Mouse (Mus musculus) limb, embryonic 12.5 days (tissue): ENCODE results near the gene Entpd7. TPM values are rescaled to one million over a fixed set of nuclear protein-coding genes. Genes with fewer than 3 reads are reported as not detected.

ENCODE experiments used
- ATAC-seq: fragments of 200-750 bp; cut with Nextera tagmentation; 2 replicates; pipeline ENCODE4 v1.8.0; 2017; ENCODE audit warnings: low read depth, moderate TSS enrichment; ENCODE audit not compliant: insufficient number of reproducible peaks, insufficient read depth, low FRiP score, low TSS enrichment
- H3K27ac ChIP-seq: fragments of 300-500 bp; sonication (generic); 2 replicates; pipeline ENCODE4 v1.5.1; 2016; ENCODE audit warnings: mild to moderate bottlenecking, moderate library complexity
- H3K27me3 ChIP-seq: fragments of 300-500 bp; sonication (generic); 2 replicates; pipeline ENCODE4 v1.6.1; 2016; ENCODE audit warnings: mild to moderate bottlenecking, moderate library complexity
- H3K36me3 ChIP-seq: fragments of 300-500 bp; sonication (generic); 2 replicates; pipeline ENCODE4 v1.6.1; 2016; ENCODE audit warnings: mild to moderate bottlenecking, moderate library complexity
- H3K4me1 ChIP-seq: fragments of 300-500 bp; sonication (generic); replicated peaks from 2 replicates; pipeline ENCODE4 v1.6.1; 2016
- H3K4me2 ChIP-seq: fragments of 300-500 bp; sonication (generic); 2 replicates; pipeline ENCODE4 v1.6.1; 2016; ENCODE audit warnings: mild to moderate bottlenecking, moderate library complexity
- H3K4me3 ChIP-seq: fragments of 300-500 bp; sonication (generic); replicated peaks from 2 replicates; pipeline ENCODE4 v1.5.1; 2016; ENCODE audit warnings: mild to moderate bottlenecking
- H3K9ac ChIP-seq: fragments of 300-500 bp; sonication (generic); replicated peaks from 2 replicates; pipeline ENCODE4 v1.6.1; 2016; ENCODE audit warnings: mild to moderate bottlenecking, moderate library complexity
- H3K9me3 ChIP-seq: fragments of 300-500 bp; sonication (generic); 2 replicates; pipeline ENCODE4 v1.6.1; 2016; ENCODE audit warnings: mild to moderate bottlenecking, moderate library complexity
- WGBS: fragments of 180-500 bp; shearing (Covaris S2); methylation state at CpG from one replicate; pipeline ENCODE4 v1.1.7; 2016; 5-methylcytosine and 5-hydroxymethylcytosine counted together
- polyA plus RNA-seq: library from polyadenylated mRNA; unstranded; fragments of >200 nt; fragmentation: Nextera tagmentation; extraction: Ambion mirVana; gene quantifications from 2 replicates; pipeline ENCODE4 v1.2.1, GENCODE M21; 2016

The Entpd7 gene
- polyA plus RNA-seq, 1 experiment from 2014 or later = 10.5 TPM

DNA sequence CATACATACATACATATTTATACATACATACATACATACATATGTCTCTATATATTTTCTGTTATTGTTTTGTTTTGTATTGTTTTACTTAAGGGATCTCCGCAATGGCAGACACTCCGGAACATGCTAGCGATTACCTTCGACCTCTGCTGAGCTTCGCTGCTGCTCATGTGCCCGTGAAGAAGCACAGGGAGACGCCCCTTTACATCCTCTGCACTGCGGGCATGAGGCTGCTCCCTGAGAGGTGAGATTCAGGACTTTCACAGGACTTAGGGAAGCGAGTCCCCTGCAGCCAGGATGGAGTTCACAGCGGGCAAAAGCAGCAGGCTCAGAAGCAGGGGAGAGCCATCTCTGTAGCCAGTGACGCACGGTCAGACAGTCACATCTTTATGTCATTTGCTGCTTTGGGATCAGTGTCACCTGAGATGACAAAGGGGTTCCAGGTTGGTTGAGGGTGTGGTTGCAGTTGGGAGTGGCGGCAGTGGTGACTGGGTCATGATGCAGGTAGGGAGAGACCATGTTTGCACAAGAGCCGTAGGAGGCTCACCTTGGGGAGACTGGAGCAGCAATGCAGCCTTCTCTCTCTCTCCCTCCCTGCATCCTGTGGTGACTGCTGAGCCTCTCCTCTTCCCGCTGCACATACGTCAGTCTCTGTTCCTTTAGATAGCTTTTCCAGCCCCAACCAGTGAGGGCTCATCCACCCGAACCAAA is 15.5 kb downstream of the Entpd7 start:
- no peak for ATAC-seq
- no peaks in the 10 kb centered on the region for H3K9me3 ChIP-seq
- H3K4me1 ChIP-seq = 0 out of 2 replicates have a peak, but pooled peaks cover 5% of the 10 kb centered on the region
- WGBS = 92% methylated on average over 17 of the region's 17 CpGs
- H3K27me3 ChIP-seq = no peaks in the 10 kb centered on the region
- H3K9ac ChIP-seq = no peak overlapping the region
- peaks cover 86% of the 10 kb centered on the region for H3K36me3 ChIP-seq
- H3K27ac ChIP-seq = no peak overlapping the region
- no peak overlapping the region for H3K4me3 ChIP-seq
- H3K4me2 ChIP-seq = no peak overlapping the region

GRCm38 (mm10) chr19:43708206-43708605 is 18.7 kb downstream of the Entpd7 start:
- Histone ChIP-seq H3K36me3 (peaks cover 70% of the 10 kb centered on the region), H3K4me1 (0 out of 2 replicates have a peak, but pooled peaks cover 5% of the 10 kb centered on the region), H3K4me2 (no peak overlapping the region), H3K27me3 (no peaks in the 10 kb centered on the region), H3K9ac (no peak overlapping the region), H3K27ac (no peak overlapping the region), H3K4me3 (no peak overlapping the region), H3K9me3 (no peaks in the 10 kb centered on the region)
- WGBS = 72% methylated on average over 7 of the region's 7 CpGs
- ATAC-seq = no peak

DNA sequence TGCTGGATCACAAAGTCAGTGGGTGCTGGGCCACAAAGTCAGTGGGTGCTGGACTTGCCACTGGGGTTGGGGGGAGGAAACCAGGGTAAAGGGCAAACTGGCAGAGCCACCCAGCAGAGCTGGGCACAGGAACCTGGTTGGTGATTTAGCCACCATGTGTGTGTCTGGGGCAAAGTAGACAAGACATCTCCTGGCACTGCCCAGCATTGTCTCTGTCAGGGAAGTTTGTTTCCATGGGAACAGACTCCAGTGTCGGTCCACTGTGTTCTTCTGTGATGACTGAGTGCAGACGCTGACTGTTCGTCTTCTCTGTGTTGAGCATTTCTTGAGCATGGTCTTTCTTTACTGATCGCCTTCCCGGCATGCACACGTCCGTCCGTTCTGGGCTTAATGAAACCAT is 19.8 kb downstream of the Entpd7 start:
- Histone ChIP-seq H3K27ac (no peak overlapping the region), H3K36me3 (peaks cover 62% of the 10 kb centered on the region)

DNA sequence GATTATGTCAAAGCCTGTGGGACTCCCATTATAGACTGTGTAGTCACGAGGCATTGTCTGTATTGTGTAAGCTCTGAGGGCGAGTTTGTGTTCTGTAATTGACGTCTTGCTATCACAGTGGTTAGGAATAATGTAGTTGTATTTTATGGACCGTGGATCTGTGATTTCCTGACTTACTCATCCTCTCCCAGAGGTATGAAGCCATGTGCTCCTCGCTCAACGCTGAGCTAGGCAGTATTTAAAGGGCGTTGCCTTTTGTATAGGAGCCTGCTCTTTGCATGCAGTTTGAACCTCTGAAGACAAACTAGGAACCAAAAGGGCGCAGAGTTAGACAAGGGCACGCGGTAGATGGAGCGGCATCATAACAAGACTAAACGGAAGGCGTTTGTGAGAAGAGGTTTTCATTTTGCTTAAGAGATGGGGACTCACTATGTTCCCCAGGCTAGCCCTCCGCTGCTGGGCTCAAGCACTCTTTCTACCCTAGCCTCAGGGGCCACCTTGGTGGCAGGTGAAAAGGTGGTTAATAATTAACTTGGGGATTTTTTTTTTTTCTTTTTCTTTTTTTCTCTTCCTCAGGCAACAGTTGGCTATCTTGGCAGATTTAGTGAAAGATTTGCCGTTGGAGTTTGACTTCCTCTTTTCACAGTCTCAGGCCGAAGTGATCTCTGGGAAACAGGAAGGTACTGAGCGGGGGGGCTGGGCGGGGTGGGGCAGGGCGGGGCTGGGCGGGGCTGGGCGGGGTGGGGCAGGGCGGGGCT is 21.9 kb downstream of the Entpd7 start:
- H3K27ac ChIP-seq = no peak overlapping the region
- H3K9ac ChIP-seq = no peak overlapping the region
- H3K36me3 ChIP-seq = peaks cover 55% of the 10 kb centered on the region
- WGBS = 60% methylated on average over 22 of the region's 22 CpGs
- H3K27me3 ChIP-seq = no peaks in the 10 kb centered on the region
- H3K9me3 ChIP-seq = no peaks in the 10 kb centered on the region
- 0 out of 2 replicates have a peak, but pooled peaks cover 5% of the 10 kb centered on the region for H3K4me1 ChIP-seq
- H3K4me2 ChIP-seq = no peak overlapping the region
- ATAC-seq = no peak
- H3K4me3 ChIP-seq = no peak overlapping the region

More for the DNA sequence above, 19.8 kb downstream of the Entpd7 start:
- Histone ChIP-seq H3K9me3 (no peaks in the 10 kb centered on the region), H3K27me3 (no peaks in the 10 kb centered on the region), H3K4me2 (no peak overlapping the region), H3K9ac (no peak overlapping the region), H3K4me1 (0 out of 2 replicates have a peak, but pooled peaks cover 5% of the 10 kb centered on the region), H3K4me3 (no peak overlapping the region)
- no peak for ATAC-seq
- WGBS = 85% methylated on average over 8 of the region's 8 CpGs

DNA sequence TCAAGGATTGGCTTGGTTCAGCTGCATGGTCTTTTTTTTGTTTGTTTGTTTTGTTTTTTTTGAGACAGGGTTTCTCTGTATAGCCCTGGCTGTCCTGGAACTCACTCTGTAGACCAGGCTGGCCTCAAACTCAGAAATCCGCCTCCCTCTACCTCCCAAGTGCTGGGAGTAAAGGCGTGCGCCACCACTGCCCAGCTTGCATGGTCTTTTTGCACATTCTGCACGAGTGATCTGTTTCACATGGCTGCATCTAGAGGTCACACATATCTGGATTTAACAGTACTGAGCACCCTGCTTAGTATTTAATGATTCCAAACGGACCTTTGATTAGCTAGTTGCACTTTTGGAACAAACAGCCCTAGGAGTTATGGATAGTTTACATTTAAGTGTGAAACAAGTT is 22.5 kb downstream of the Entpd7 start:
- Histone ChIP-seq H3K4me3 (no peak overlapping the region), H3K4me1 (0 out of 2 replicates have a peak, but pooled peaks cover 5% of the 10 kb centered on the region), H3K27ac (no peak overlapping the region), H3K9me3 (no peaks in the 10 kb centered on the region), H3K4me2 (no peak overlapping the region), H3K36me3 (peaks cover 51% of the 10 kb centered on the region), H3K27me3 (no peaks in the 10 kb centered on the region), H3K9ac (no peak overlapping the region)
- 75% methylated on average over 5 of the region's 5 CpGs for WGBS
- ATAC-seq = no peak

- ATAC-seq = no peak
- WGBS = 95% methylated on average over 11 of the region's 11 CpGs
- Histone ChIP-seq H3K9ac (no peak overlapping the region), H3K4me1 (no peaks in the 10 kb centered on the region), H3K4me3 (no peak overlapping the region), H3K27ac (no peak overlapping the region), H3K27me3 (no peaks in the 10 kb centered on the region), H3K9me3 (no peaks in the 10 kb centered on the region), H3K4me2 (no peak overlapping the region), H3K36me3 (peaks cover 79% of the 10 kb centered on the region)
Measured at GRCm38 (mm10) chr19:43720061-43720460, 30.6 kb downstream of the Entpd7 start.

DNA sequence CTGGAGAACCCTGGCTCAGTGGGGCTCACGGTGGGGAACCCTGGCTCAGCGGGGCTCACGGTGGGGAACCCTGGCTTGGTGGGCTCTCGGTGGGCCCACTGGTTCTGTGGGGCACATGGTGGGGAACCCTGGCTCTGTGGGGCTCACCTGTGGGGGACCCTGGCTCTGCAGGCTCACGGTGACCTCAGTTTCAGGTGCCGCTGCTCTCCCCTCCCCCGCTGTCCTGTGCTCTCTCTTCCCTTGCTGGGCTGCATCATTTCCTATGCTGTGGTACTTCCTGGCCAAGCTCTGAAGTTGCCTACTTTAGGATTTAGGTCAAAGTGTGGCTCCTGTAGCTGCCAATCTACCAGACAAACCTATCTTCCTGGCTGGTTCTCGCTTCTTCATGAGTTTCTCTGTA is 33.4 kb downstream of the Entpd7 start:
- H3K27ac ChIP-seq = no peak overlapping the region
- no peak overlapping the region for H3K4me3 ChIP-seq
- no peak overlapping the region for H3K4me2 ChIP-seq
- no peaks in the 10 kb centered on the region for H3K27me3 ChIP-seq
- no peaks in the 10 kb centered on the region for H3K4me1 ChIP-seq
- H3K36me3 ChIP-seq = peaks cover 90% of the 10 kb centered on the region
- 78% methylated on average over 8 of the region's 8 CpGs for WGBS
- H3K9me3 ChIP-seq = no peaks in the 10 kb centered on the region
- no peak for ATAC-seq
- H3K9ac ChIP-seq = no peak overlapping the region

DNA sequence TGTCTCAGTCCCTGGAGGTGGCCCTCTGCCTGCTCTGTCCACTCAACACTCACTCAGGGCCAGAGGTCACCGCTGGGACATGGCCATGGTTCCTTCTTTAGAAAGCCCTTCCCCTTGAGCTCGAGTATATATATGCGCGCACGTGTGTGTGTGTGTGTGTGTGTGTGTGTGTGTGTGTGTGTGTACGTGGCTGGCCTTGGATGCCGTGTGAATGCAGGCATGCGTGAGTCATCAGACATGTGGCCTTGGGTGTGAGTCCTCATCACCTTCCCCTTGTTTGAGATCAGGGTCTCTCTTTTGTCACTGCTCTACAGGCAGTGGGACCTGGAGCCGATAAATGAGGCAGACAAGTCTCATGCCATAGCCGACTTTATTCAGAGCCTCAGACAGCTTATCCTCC is 34.0 kb downstream of the Entpd7 start:
- 89% methylated on average over 10 of the region's 10 CpGs for WGBS
- ATAC-seq = no peak; the same call in 1 of the 2 replicates
- peaks cover 90% of the 10 kb centered on the region for H3K36me3 ChIP-seq

GRCm38 (mm10) chr19:43724194-43724593 is 34.7 kb downstream of the Entpd7 start:
- Histone ChIP-seq H3K36me3 (peaks cover 89% of the 10 kb centered on the region), H3K9me3 (no peaks in the 10 kb centered on the region)

More for the DNA sequence above, 34.0 kb downstream of the Entpd7 start:
- H3K27me3 ChIP-seq = no peaks in the 10 kb centered on the region
- no peak overlapping the region for H3K4me3 ChIP-seq
- no peak overlapping the region for H3K27ac ChIP-seq
- H3K4me1 ChIP-seq = no peaks in the 10 kb centered on the region
- H3K9me3 ChIP-seq = no peaks in the 10 kb centered on the region
- H3K9ac ChIP-seq = no peak overlapping the region
- H3K4me2 ChIP-seq = no peak overlapping the region

GRCm38 (mm10) chr19:43724821-43725220 is 35.3 kb downstream of the Entpd7 start:
- Histone ChIP-seq H3K36me3 (peaks cover 83% of the 10 kb centered on the region), H3K27ac (no peak overlapping the region), H3K4me3 (no peak overlapping the region), H3K4me2 (no peak overlapping the region), H3K9ac (no peak overlapping the region), H3K9me3 (no peaks in the 10 kb centered on the region), H3K4me1 (0 out of 2 replicates have a peak, but pooled peaks cover 5% of the 10 kb centered on the region), H3K27me3 (no peaks in the 10 kb centered on the region)
- ATAC-seq = no peak
- 89% methylated on average over 7 of the region's 7 CpGs for WGBS

More at GRCm38 (mm10) chr19:43724194-43724593, 34.7 kb downstream of the Entpd7 start:
- no peak for ATAC-seq
- no peaks in the 10 kb centered on the region for H3K4me1 ChIP-seq
- no peak overlapping the region for H3K9ac ChIP-seq
- H3K4me2 ChIP-seq = no peak overlapping the region
- H3K27me3 ChIP-seq = no peaks in the 10 kb centered on the region
- WGBS = 89% methylated on average over 20 of the region's 20 CpGs
- no peak overlapping the region for H3K4me3 ChIP-seq
- H3K27ac ChIP-seq = no peak overlapping the region

DNA sequence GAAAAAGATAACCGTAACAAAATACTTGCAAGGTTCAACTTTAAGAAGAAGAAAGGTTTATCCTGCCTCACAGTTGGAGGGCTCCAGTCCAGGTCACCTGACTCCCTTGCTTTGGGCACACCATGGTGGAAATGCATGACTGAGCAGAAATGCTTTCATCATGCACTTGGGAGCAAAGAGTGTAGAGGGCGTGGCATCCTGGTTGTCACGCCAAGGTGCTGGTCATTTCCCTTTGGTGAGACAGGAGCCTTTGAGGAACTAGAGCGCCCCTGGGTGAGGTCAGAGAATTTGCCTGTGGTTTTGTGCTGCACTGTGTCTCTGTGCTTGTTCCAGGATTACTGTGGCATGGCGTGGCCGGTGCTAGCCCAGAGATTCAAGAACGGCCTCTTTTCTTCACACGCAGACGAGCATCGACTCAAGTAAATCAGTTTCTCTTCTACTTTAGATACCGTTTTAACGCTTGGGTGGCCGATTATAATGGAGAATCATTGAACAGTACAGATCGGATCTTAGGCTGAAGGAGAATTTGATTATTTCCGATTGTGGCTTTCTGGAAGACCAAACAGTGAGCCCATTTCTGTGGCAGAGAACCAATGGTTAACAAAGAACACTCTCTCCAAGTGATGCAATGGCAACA is 37.2 kb downstream of the Entpd7 start:
- Histone ChIP-seq H3K4me1 (peaks cover 5% of the 10 kb centered on the region; the same call in 1 of the 2 replicates), H3K4me2 (no peak overlapping the region), H3K9me3 (no peaks in the 10 kb centered on the region), H3K36me3 (peaks cover 68% of the 10 kb centered on the region), H3K27ac (no peak overlapping the region), H3K9ac (no peak overlapping the region), H3K27me3 (no peaks in the 10 kb centered on the region), H3K4me3 (no peak overlapping the region)
- ATAC-seq = no peak
- 95% methylated on average over 15 of the region's 15 CpGs for WGBS
